Mouse (Mus musculus): ENCODE measurements around the gene Cryba1. TPM values are rescaled to one million over a fixed set of nuclear protein-coding genes. Genes with fewer than 3 reads are reported as not detected.

Gene Cryba1
- polyA plus RNA-seq (2021; fragmentation: Nextera tagmentation): not detected in 2 replicates
- long read RNA-seq, experiment 1, partial matches to known transcripts: 0 of 7 reads
- long read RNA-seq, experiment 1, other reads (novel, unspliced or antisense): 7 of 7 reads
- long read RNA-seq, experiment 2: 0 reads

GRCm38 (mm10) chr11:77725183-77725582 lies at the start of gene Cryba1:
Gene Cryba1, minus strand, starts transcription at chr11:77725283.

GRCm38 (mm10) chr11:77762783-77763672 lies 37.9 kb upstream of the Cryba1 start, which contains the start of gene Myo18a:
Gene Myo18a, plus strand, starts transcription at chr11:77763246.

DNA sequence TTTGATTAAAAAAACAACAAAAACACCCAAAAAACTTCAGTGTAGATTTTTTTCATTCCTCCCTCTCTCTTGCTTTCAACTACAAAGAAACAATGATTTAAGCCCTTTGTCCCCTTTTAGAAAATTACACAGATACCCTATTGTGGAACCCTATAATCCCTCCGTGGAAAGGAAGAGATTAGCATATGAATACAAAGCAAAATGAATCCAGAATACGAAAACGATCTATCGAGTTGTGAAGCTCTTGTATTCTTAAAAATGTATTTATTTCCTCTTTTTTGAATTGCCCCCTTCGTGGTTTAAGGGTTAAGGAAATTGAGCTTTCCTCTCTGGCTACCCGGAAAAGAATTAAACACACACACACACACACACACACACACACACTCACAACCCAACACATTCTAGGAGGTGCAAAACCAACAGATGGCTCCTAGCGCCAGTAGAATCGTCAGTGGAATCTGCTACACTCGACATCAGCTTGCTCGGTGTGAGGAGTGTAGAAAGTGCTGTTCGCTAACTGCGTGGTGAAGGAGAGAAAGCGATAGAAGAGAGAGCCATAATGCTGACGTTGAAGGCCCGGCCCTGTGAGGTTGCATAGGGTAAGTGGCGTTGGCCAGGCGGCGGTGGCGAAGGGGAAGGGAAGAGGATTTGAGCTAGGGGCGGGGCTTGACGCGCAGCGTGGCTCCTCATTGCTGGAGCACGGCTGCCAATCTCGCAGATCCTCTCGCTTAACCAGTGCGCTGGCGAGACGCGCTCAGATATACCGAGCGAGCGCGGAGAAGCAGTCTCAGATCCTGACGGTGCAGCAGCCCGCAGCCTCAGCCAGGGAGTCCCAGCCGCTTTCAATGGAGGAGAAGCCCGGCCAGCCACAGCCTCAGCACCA lies 39.5 kb downstream of the Cryba1 start, which contains the start of gene Nufip2:
Nufip2 (plus strand) TSS at position 773 of the 883 bp plus-strand sequence.

Other genes starting within 250 kb of the Cryba1 start
- gene Ankrd13b, start 235.6 kb downstream of the Cryba1 start, polyA plus RNA-seq (2021; fragmentation: Nextera tagmentation): 5.0 and 25.4 TPM in 2 replicates
- gene Git1, start 231.7 kb downstream of the Cryba1 start, polyA plus RNA-seq (2021; fragmentation: Nextera tagmentation): 33.1 and 34.5 TPM in 2 replicates
- 1.0 TPM in 2 replicates for gene Abhd15, start 210.2 kb downstream of the Cryba1 start, polyA plus RNA-seq (2021; fragmentation: Nextera tagmentation)
- 10.5 and 10.6 TPM in 2 replicates for gene Trp53i13, start 209.3 kb downstream of the Cryba1 start, polyA plus RNA-seq (2021; fragmentation: Nextera tagmentation)
- gene Gm10392, start 206.1 kb downstream of the Cryba1 start, polyA plus RNA-seq (2021; fragmentation: Nextera tagmentation): not detected in 2 replicates
- 11.2 and 21.6 TPM in 2 replicates for gene Taok1, start 117.5 kb downstream of the Cryba1 start, polyA plus RNA-seq (2021; fragmentation: Nextera tagmentation)
- gene Nufip2, start 39.1 kb downstream of the Cryba1 start, polyA plus RNA-seq (2021; fragmentation: Nextera tagmentation): 4.1 and 5.0 TPM in 2 replicates
- 18.0 and 27.7 TPM in 2 replicates for gene Myo18a, start 38.0 kb upstream of the Cryba1 start, polyA plus RNA-seq (2021; fragmentation: Nextera tagmentation)
- not detected in 2 replicates for gene Gm10277, start 62.5 kb upstream of the Cryba1 start, polyA plus RNA-seq (2021; fragmentation: Nextera tagmentation)
- gene Pipox, start 168.8 kb upstream of the Cryba1 start, polyA plus RNA-seq (2021; fragmentation: Nextera tagmentation): 0.42 and 0.99 TPM in 2 replicates
- 25.6 and 123 TPM in 2 replicates for gene Sez6, start 205.5 kb upstream of the Cryba1 start, polyA plus RNA-seq (2021; fragmentation: Nextera tagmentation)

Measured in left cerebral cortex, adult 6 months (tissue).